Mouse (Mus musculus): ENCODE results near the gene Tsacc. TPM values are rescaled to one million over a fixed set of nuclear protein-coding genes. Genes with fewer than 3 reads are reported as not detected.

Tsacc gene
- polyA plus RNA-seq, 1 experiment from 2014 or later = 8.1 TPM

Other genes starting within 250 kb of the Tsacc start
- gene Naxe, start 238.5 kb downstream of the Tsacc start, polyA plus RNA-seq (2014; fragmentation: Nextera tagmentation; extraction: Ambion mirVana) = 150 and 172 TPM in 2 replicates
- not detected in 2 replicates for gene Ttc24, start 218.7 kb downstream of the Tsacc start, polyA plus RNA-seq (2014; fragmentation: Nextera tagmentation; extraction: Ambion mirVana)
- 2.7 and 3.5 TPM in 2 replicates for gene Iqgap3, start 215.0 kb downstream of the Tsacc start, polyA plus RNA-seq (2014; fragmentation: Nextera tagmentation; extraction: Ambion mirVana)
- 22.3 and 23.7 TPM in 2 replicates for gene Mef2d, start 154.6 kb downstream of the Tsacc start, polyA plus RNA-seq (2014; fragmentation: Nextera tagmentation; extraction: Ambion mirVana)
- gene Rhbg, start 42.3 kb downstream of the Tsacc start, polyA plus RNA-seq (2014; fragmentation: Nextera tagmentation; extraction: Ambion mirVana) = 0.21 and 0.22 TPM in 2 replicates
- gene Gm38392, start 9.8 kb downstream of the Tsacc start, polyA plus RNA-seq (2014; fragmentation: Nextera tagmentation; extraction: Ambion mirVana) = not detected in 2 replicates
- gene Cct3, start 117 bp upstream of the Tsacc start, polyA plus RNA-seq (2014; fragmentation: Nextera tagmentation; extraction: Ambion mirVana) = 444 and 493 TPM in 2 replicates
- 56.6 and 64.3 TPM in 2 replicates for gene Glmp, start 28.0 kb upstream of the Tsacc start, polyA plus RNA-seq (2014; fragmentation: Nextera tagmentation; extraction: Ambion mirVana)
- gene Tmem79, start 39.1 kb upstream of the Tsacc start, polyA plus RNA-seq (2014; fragmentation: Nextera tagmentation; extraction: Ambion mirVana) = 1.2 and 1.7 TPM in 2 replicates
- 50.9 and 57.0 TPM in 2 replicates for gene Smg5, start 39.3 kb upstream of the Tsacc start, polyA plus RNA-seq (2014; fragmentation: Nextera tagmentation; extraction: Ambion mirVana)
- 0.63 and 1.6 TPM in 2 replicates for gene Paqr6, start 67.6 kb upstream of the Tsacc start, polyA plus RNA-seq (2014; fragmentation: Nextera tagmentation; extraction: Ambion mirVana)
- not detected in 2 replicates for gene Bglap3, start 75.7 kb upstream of the Tsacc start, polyA plus RNA-seq (2014; fragmentation: Nextera tagmentation; extraction: Ambion mirVana)
- not detected in 2 replicates for gene Bglap2, start 81.7 kb upstream of the Tsacc start, polyA plus RNA-seq (2014; fragmentation: Nextera tagmentation; extraction: Ambion mirVana)
- 0.66 TPM in 1 of 2 replicates, not detected in the other for gene Bglap, start 87.5 kb upstream of the Tsacc start, polyA plus RNA-seq (2014; fragmentation: Nextera tagmentation; extraction: Ambion mirVana)
- 24.9 and 28.3 TPM in 2 replicates for gene Pmf1, start 113.3 kb upstream of the Tsacc start, polyA plus RNA-seq (2014; fragmentation: Nextera tagmentation; extraction: Ambion mirVana)
- gene Slc25a44, start 128.1 kb upstream of the Tsacc start, polyA plus RNA-seq (2014; fragmentation: Nextera tagmentation; extraction: Ambion mirVana) = 34.1 and 38.0 TPM in 2 replicates
- 28.8 and 32.1 TPM in 2 replicates for gene Sema4a, start 164.2 kb upstream of the Tsacc start, polyA plus RNA-seq (2014; fragmentation: Nextera tagmentation; extraction: Ambion mirVana)
- 31.0 and 34.3 TPM in 2 replicates for gene Lmna, start 213.0 kb upstream of the Tsacc start, polyA plus RNA-seq (2014; fragmentation: Nextera tagmentation; extraction: Ambion mirVana)
- gene Mex3a, start 235.4 kb upstream of the Tsacc start, polyA plus RNA-seq (2014; fragmentation: Nextera tagmentation; extraction: Ambion mirVana) = 50.8 and 51.8 TPM in 2 replicates